Mouse (Mus musculus): ENCODE results near the gene Mpig6b. TPM values are rescaled to one million over a fixed set of nuclear protein-coding genes. Genes with fewer than 3 reads are reported as not detected.

The Mpig6b gene
- total and polyA plus RNA-seq, 3 experiments = 0.31 to 2.4 (median 1.4) TPM

GRCm38 (mm10) chr17:35052271-35052798 lies 13.6 kb downstream of the Mpig6b start:
- H3K4me1 ChIP-seq (ENCODE audit: control insufficient read depth, insufficient read depth, low read length) = peaks cover 18% of the 10 kb centered on the region
- WGBS = 38% methylated on average over 12 of the region's 12 CpGs
- no peaks in the 10 kb centered on the region for H3K79me2 ChIP-seq (replicated peaks; ENCODE audit: control insufficient read depth, insufficient read depth, low read length)
- intact Hi-C loops (cut with DNase I) = no loop called here
- DNase-seq = no peak
- H3K4me3 ChIP-seq = peak overlapping the region; percentile 64; the same call in 1 of the 2 replicates
- peak overlapping the region; percentile 95 for H3K27ac ChIP-seq
- TF ChIP-seq CTCF (IDR thresholded peaks at IDR 0.05) = no peak
- no peak for TF ChIP-seq POLR2A (IDR thresholded peaks at IDR 0.05; ENCODE audit: insufficient read depth, low read depth, low read length)
- no peak for TF ChIP-seq EP300 (IDR thresholded peaks at IDR 0.05; ENCODE audit: insufficient read depth, low read depth, low read length)
- H3K9ac ChIP-seq (ENCODE audit: low read depth, low read length) = no peak overlapping the region
- H3K27me3 ChIP-seq (ENCODE audit: control insufficient read depth, insufficient read depth, low read length) = no peaks in the 10 kb centered on the region
- peaks cover 7% of the 10 kb centered on the region for H3K36me3 ChIP-seq (ENCODE audit: control insufficient read depth, insufficient read depth, low read length)

GRCm38 (mm10) chr17:35051156-35052086 lies 14.6 kb downstream of the Mpig6b start:
- H3K79me2 ChIP-seq (replicated peaks; ENCODE audit: control insufficient read depth, insufficient read depth, low read length) = no peaks in the 10 kb centered on the region
- intact Hi-C loops (cut with DNase I) = no loop called here
- H3K27ac ChIP-seq = peak overlapping the region; percentile 95
- H3K36me3 ChIP-seq (ENCODE audit: control insufficient read depth, insufficient read depth, low read length) = peaks cover 7% of the 10 kb centered on the region
- H3K27me3 ChIP-seq (ENCODE audit: control insufficient read depth, insufficient read depth, low read length) = no peaks in the 10 kb centered on the region
- peak; percentile 82 to 90 for DNase-seq
- H3K4me3 ChIP-seq = peak overlapping the region; percentile 64
- WGBS = 8% methylated on average over 21 of the region's 21 CpGs
- H3K4me1 ChIP-seq (ENCODE audit: control insufficient read depth, insufficient read depth, low read length) = peaks cover 18% of the 10 kb centered on the region
- TF ChIP-seq CTCF (IDR thresholded peaks at IDR 0.05) (no peak), POLR2A (IDR thresholded peaks at IDR 0.05; ENCODE audit: insufficient read depth, low read depth, low read length) (peak; percentile 84), EP300 (IDR thresholded peaks at IDR 0.05; ENCODE audit: insufficient read depth, low read depth, low read length) (peak; percentile 84)
- H3K9ac ChIP-seq (ENCODE audit: low read depth, low read length) = peak overlapping the region; percentile 70

- WGBS = under 1% methylated on average over 27 of the region's 27 CpGs
- Histone ChIP-seq H3K27me3 (ENCODE audit: control insufficient read depth, insufficient read depth, low read length) (no peaks in the 10 kb centered on the region), H3K36me3 (ENCODE audit: control insufficient read depth, insufficient read depth, low read length) (peaks cover 5% of the 10 kb centered on the region; the same call in 1 of the 2 replicates), H3K4me3 (peak overlapping the region; percentile 82), H3K27ac (peak overlapping the region; percentile 99), H3K79me2 (replicated peaks; ENCODE audit: control insufficient read depth, insufficient read depth, low read length) (no peaks in the 10 kb centered on the region), H3K4me1 (ENCODE audit: control insufficient read depth, insufficient read depth, low read length) (peaks cover 13% of the 10 kb centered on the region), H3K9ac (ENCODE audit: low read depth, low read length) (peak overlapping the region; percentile 90)
- intact Hi-C loops (cut with DNase I) = no loop called here
- DNase-seq = peak; percentile 87 to 89
- peak; percentile 94 for TF ChIP-seq POLR2A (IDR thresholded peaks at IDR 0.05; ENCODE audit: insufficient read depth, low read depth, low read length)
- TF ChIP-seq EP300 (IDR thresholded peaks at IDR 0.05; ENCODE audit: insufficient read depth, low read depth, low read length) = no peak
- no peak for TF ChIP-seq CTCF (IDR thresholded peaks at IDR 0.05)
Measured at GRCm38 (mm10) chr17:35050126-35050750, 15.7 kb downstream of the Mpig6b start.

GRCm38 (mm10) chr17:35049561-35050016 lies 16.4 kb downstream of the Mpig6b start, which contains the start of gene Clic1:
TSS of gene Clic1 (plus strand) at chr17:35049966.
- TF ChIP-seq EP300 (IDR thresholded peaks at IDR 0.05; ENCODE audit: insufficient read depth, low read depth, low read length) (no peak), POLR2A (IDR thresholded peaks at IDR 0.05; ENCODE audit: insufficient read depth, low read depth, low read length) (peak; percentile 75), CTCF (IDR thresholded peaks at IDR 0.05) (peak; percentile 36)
- Histone ChIP-seq H3K9ac (ENCODE audit: low read depth, low read length) (peak within 1 kb of the TSS; percentile 90), H3K4me3 (peak within 1 kb of the TSS; percentile 82), H3K36me3 (ENCODE audit: control insufficient read depth, insufficient read depth, low read length) (peaks cover 2% of the 10 kb centered on the region; the same call in 1 of the 2 replicates), H3K79me2 (replicated peaks; ENCODE audit: control insufficient read depth, insufficient read depth, low read length) (no peaks in the 10 kb centered on the region), H3K27me3 (ENCODE audit: control insufficient read depth, insufficient read depth, low read length) (no peaks in the 10 kb centered on the region), H3K4me1 (ENCODE audit: control insufficient read depth, insufficient read depth, low read length) (peaks cover 16% of the 10 kb centered on the region), H3K27ac (peak within 1 kb of the TSS; percentile 99)
- intact Hi-C loops (cut with DNase I) = no loop called here
- under 1% methylated on average over 11 of the region's 11 CpGs for WGBS
- peak; percentile 70 to 78 for DNase-seq

- peaks cover 2% of the 10 kb centered on the region; the same call in 1 of the 2 replicates for H3K36me3 ChIP-seq (ENCODE audit: control insufficient read depth, insufficient read depth, low read length)
- TF ChIP-seq POLR2A (IDR thresholded peaks at IDR 0.05; ENCODE audit: insufficient read depth, low read depth, low read length) (no peak), CTCF (IDR thresholded peaks at IDR 0.05) (no peak), EP300 (IDR thresholded peaks at IDR 0.05; ENCODE audit: insufficient read depth, low read depth, low read length) (no peak)
- H3K4me1 ChIP-seq (ENCODE audit: control insufficient read depth, insufficient read depth, low read length) = peaks cover 16% of the 10 kb centered on the region
- H3K9ac ChIP-seq (ENCODE audit: low read depth, low read length) = no peak overlapping the region
- no peaks in the 10 kb centered on the region for H3K79me2 ChIP-seq (replicated peaks; ENCODE audit: control insufficient read depth, insufficient read depth, low read length)
- no peak overlapping the region for H3K4me3 ChIP-seq
- peak overlapping the region; percentile 99 for H3K27ac ChIP-seq
- intact Hi-C loops (cut with DNase I) = no loop called here
- 47% methylated on average over 5 of the region's 5 CpGs for WGBS
- no peaks in the 10 kb centered on the region for H3K27me3 ChIP-seq (ENCODE audit: control insufficient read depth, insufficient read depth, low read length)
- no peak for DNase-seq
Measured at GRCm38 (mm10) chr17:35048932-35049440, 17.0 kb downstream of the Mpig6b start.

Data from heart, adult 2 months (tissue).